Mouse (Mus musculus): Measurements from ENCODE around the gene Gm4187.
"Not testable (repeated sequence)": the region's sequence is repeated elsewhere in the genome, so short reads cannot be mapped to it uniquely, and the experiment has no call there.

The Gm4187 gene

DNA sequence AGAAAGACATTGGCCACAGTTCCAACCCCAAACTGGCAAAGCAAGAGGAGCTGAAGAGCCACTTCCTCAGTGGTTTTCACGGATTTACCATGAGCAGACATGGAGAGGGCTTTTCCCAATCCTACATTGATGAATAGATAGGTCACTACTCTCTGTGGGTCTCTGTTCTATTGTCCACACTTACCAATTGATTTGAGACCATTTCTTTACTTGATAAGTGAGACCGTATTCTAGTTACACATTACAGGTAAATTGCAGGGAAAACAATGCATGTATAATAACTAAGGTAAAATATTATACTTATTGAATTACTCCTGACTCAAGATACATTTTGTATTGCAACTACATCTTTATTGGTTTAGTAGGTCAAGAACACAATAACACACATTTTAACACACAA, at the start of gene Gm4187:
Gene Gm4187 (minus strand): TSS at position 101 of the 400 bp plus-strand sequence.
- DNase-seq, result not testable (repeated sequence)

DNA sequence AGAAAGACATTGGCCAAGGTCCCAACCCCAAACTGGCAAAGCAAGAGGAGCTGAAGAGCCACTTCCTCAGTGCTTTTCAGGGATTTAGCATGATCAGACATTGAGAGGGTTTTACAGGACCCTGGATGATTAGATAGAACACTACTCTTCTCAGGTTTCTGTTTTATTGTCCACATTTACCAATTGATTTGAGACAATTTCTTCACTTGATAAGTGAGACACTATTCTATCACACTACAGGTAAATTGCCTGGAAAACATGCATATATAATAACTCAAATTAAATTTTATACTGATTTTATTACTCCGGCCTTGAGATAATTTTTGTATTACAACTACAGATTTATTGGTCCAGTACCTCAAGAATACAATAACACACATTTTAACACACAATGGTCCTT, 41.4 kb upstream of the Gm4187 start, which contains the start of gene Gm8660:
Gene Gm8660 (minus strand): TSS at position 101 of the 400 bp plus-strand sequence.
- not testable (repeated sequence) for DNase-seq
